Mouse (Mus musculus): ENCODE data around the gene Syne3.

The Syne3 gene

DNA sequence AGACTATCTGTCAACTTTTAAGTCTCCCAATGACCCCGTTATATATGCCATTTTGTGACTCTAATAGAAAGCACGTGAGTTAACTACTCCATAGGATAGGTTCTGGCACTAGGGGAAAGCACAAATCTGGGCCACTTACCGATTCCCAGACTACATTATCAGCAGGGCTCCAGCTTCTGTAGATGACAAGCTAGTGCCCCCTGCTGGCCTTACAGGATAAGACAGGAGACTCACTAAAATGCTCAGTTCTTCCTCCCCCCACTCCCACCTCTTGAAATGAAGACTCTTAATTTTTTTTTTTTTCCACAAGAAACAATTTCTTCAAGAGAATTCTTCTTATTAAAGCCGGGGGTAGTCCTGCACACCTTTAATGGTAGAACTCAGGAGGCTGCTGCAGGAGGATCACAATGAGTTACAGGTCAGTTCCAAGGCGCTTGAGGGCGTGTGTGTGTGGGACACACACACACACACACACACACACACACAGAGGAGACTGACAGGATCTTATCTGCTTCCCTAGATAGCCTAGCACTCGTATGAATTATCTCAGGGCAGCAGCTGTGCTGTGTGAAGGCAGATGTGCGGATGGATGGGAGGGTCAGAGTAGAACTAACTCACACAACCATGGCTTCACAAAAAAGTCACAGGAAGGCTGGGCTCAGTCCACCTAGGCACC, 15.8 kb upstream of the Syne3 start:
- peak; percentile 44 for DNase-seq

DNA sequence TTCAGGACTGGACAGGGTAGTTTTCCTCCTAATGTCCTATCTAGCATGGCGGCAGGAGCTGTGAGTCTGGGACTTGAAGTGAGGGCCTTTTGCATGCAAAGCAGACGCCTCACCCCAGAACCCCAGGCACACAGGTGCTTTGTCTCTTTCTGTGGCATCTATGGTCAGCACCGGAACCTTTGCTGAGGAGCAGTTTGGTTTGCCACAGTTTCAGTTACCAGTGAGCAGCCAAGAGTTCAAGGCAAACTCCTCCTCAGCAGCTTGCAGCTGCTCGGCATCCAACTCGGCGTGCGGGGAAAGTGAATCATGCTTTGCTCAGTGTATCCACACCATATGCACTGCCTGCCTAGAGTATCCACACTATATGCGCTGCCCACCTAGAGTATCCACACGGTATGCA, 13.2 kb upstream of the Syne3 start:
- no peak for DNase-seq

DNA sequence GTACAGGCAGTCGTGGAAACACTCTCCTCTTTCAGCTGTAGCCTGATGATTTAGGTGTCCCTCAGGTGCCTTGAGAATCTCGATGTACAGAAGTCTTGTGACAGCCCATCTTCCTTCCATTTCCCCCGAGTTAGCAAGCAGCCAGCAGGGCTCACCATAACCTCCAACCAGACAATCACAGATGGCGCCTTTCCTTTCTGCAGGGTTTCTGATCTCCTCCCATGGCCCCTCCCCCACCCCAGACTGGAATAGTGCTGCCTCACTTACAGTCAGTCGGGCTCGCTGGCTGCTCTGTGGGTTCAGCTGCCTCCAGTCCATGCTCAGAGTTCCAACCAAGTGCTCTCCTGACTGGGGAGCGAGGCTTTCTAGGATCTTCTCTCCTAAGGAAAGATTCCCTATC, 12.5 kb upstream of the Syne3 start:
- DNase-seq, result no peak

DNA sequence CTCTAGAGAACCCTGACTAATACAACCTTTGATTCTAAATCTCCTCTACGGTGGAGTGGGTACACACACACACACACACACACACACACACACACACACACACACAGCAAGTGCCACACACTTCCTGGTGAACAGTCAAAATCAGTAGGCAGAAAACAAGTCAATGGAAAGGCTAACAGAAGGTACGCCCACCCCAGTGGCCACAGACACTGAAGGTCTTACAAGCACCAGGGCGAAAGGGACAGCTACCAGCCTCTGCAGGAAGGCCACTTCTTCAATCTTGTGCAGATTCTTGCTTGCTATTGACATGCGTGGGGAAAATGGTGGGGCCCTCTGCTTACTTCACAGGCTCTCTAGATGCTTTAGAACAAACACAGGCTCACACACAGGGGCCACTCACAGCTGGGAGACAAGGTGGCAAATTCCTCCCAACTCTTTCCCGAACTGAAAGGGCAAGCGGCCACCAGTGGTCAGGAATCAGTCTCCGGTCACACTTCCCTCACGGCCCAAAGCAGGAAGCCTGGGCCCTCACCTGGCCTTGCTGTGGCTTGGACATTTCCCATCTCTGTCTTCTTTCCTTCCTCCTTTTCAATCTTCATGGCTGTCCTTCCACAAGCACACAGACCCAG, 11.9 kb upstream of the Syne3 start:
- DNase-seq, result no peak

DNA sequence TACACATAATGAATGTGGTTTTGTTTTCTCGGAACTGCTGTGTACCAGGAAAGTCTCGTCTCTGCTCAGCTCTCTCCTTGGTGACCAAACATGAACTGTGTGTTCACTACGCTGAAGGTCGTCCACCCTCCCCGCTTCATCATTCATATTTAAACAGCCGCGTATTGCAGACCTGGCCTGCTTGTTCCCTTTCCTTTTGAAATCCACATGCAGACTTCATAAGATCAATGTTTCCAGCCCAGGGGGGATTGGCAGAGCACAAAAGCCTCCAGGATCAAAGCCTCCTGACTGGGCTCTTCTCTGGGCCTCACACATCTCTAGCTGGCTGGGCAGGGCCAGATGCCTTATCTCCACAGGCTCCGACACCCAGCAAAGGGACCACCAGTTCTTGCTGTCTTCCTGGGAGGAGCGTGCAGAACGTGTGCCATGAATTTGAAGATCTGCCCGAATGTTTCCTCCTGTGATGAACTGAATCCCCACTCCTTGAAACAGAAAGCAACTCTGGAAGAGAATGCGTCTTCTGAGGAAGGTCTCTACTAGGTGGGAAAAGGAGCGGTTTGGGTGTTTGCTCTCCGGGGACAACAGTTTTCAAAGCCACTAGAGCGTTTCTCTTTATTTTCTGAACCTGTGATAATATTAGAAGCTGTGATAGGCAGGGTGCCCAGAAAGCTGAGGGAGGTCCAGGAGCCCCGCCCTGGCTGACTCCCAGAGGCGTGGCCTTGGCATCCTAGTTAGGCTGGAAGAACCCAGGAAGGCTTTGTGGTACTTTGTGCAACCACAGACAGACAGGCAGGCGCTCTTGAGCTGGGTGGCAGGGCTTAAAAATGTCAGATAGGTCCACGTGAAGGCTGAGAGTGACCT, 10.0 kb upstream of the Syne3 start:
- no peak for DNase-seq

- DNase-seq, result no peak
Measured at GRCm38 (mm10) chr12:105016639-105017038, 7.0 kb upstream of the Syne3 start.

DNA sequence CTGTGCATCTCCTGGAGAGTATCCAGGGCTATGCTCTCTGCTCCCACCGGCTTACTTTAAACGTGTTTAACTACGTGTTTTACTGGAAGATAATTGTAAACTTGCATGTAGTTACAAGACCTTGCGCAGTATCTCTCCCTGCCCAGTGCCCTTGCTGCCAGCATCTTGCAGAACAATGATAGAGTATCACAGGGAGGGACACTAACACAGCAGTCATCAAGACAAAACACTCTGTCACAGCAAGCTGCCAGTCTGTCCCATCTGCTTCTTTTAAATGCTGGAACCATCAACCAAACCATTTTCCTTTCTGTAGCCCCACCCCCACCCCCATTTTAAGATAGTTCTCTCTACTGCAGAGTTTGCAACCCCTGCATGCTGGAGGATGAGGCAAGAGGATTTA, 6.6 kb upstream of the Syne3 start:
- DNase-seq, result no peak

DNA sequence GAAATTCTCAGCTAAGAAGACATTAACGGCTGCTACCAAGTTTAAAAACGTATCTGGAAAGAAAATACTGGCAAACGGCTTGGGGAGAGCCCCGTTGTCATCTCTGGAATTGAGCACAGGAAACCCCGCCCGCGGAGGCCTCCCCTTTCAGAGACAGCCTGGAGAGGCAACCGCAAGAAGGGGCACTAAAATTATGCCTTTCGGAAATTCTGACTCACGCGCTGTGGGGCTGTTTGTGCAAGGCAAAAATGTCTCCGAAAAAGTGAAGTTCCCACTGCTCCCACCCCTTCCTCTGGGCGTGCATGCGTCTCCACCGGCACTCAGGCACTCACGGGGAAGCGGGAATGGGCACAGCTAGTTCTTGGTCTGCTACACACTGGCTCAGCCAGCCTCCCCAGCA, 3.5 kb upstream of the Syne3 start:
- DNase-seq, result no peak

DNA sequence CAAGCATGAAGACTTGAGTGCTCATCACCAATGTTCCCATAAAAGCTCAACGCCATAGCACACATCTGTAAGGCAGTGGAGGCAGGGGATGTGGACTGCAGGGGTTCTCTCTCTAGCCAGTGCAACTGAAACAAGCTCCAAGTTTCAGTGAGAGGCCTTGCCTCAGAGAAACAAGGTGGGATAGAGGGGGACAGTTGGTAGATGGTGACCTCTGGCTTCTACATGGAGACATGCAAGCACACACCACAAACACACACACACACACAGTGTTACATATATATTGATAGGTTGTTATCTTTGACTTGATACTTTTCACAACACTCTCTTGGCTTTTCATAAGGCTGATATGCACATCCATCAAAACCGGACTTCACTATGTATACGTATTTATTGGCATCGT, 2.7 kb upstream of the Syne3 start:
- DNase-seq, result no peak

DNA sequence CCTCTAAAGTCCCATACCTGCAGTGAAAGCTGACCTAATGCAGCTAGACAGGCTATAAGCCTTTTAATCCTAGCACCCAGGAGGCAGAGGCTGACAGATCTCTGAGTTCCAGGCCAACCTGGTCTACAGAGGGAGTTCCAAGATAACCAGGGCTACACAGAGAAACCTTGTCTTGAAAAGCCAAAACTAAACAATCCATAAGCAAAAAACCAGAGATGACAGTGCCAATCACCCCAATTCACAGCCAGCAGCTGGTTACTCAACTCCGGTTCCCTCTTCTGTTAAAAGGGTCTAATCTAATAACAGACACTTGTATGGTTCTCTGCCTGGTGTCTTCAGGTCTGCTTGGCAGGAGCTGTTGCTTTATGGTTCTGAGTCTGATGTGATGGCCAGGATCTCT, 2.0 kb upstream of the Syne3 start:
- DNase-seq, result no peak

- DNase-seq, result no peak
Measured at GRCm38 (mm10) chr12:105010213-105010790, 693 bp upstream of the Syne3 start.

DNA sequence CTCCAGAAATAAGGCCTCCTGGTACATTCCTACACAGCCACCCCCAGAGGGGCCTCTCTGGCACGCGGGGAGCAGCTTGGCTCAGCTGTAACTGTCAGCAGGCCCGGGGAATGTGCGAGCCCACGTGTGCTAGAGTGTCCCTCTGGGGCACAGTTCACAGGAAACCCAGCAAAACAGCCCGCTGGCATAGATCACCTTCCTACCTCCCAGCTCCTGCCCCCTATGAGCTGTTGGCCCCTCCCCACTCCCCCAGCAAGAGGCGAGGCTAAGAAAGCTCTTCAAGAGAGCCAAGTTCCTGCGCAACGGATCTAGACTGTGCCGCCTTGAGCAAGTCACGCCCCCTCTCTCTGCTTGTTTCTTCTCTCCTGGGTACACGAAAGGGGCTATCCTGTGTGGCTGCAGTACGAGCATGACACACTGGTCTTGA, 844 bp downstream of the Syne3 start:
- no peak for DNase-seq

DNA sequence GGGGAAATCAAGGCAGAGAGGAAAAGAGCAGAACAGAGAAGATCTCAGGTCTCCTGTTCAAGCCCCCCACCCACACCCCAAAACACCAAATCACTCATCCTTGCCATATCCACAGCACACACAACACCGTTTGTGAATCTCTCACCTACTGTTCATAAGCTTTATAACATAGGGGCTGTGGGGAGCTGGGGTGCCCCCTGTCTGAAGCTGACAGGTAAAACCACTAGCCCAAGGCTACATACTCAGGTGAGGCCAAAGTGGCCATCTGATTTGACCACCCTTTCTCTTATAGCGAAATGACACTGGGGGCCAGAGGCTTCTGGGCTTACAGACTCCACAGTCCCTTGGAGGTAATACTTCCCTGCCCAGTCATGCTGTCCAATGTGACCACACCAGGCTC, 1.5 kb downstream of the Syne3 start:
- DNase-seq, result no peak

DNA sequence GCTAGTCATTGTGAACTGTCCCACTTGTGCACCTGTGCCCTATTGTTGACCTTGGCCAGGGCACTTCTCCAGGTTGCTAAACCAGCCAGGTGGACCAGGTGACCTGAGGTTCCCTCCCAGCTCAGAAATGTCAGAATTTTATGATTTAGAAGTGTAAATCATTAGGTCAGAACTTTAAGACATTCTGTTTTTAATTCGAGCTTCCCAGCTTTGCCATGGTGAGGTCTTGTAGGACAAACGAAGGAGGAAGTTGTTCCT, 4.0 kb downstream of the Syne3 start:
- DNase-seq, result no peak

GRCm38 (mm10) chr12:105004956-105005714, 4.5 kb downstream of the Syne3 start:
- no peak for DNase-seq

DNA sequence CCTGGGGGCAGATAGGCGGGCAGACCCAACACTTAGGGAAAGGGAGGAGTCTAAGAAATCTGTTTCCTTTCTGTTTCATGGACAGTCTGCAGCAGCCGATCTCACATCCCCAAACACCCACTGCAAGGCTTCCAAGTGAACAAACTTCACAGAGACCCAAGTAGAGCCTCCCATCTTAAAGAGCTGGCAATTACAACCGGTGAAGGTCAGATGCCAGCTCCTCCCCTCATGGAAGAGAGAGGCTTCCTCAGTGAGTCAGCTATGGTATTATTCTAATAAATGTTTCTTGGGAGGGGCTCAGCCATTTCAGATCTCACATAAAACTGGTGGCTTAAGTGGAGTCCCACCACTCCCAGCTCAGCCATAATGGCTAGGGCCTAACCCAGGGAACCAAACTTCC, 5.9 kb downstream of the Syne3 start:
- DNase-seq, result no peak

DNA sequence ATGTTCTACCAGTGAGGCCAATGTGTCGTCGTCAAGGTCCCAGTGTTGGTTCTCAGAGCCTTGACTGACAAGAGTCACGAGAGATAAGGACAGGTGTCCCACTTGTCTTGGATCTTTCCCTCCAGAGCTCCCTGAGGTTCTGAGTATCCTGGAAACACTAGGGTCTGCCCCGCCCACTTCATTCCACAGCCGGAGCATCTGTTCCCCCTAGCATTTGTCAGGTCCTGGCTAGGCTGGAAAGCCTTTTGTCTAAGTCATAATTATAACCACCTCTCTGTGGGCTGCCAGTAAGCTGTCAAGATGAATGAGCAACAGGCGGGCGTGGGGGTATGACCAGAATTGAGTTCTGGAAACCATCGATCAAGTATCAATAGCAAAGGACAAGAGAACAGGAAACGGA, 6.5 kb downstream of the Syne3 start:
- DNase-seq, result no peak

DNA sequence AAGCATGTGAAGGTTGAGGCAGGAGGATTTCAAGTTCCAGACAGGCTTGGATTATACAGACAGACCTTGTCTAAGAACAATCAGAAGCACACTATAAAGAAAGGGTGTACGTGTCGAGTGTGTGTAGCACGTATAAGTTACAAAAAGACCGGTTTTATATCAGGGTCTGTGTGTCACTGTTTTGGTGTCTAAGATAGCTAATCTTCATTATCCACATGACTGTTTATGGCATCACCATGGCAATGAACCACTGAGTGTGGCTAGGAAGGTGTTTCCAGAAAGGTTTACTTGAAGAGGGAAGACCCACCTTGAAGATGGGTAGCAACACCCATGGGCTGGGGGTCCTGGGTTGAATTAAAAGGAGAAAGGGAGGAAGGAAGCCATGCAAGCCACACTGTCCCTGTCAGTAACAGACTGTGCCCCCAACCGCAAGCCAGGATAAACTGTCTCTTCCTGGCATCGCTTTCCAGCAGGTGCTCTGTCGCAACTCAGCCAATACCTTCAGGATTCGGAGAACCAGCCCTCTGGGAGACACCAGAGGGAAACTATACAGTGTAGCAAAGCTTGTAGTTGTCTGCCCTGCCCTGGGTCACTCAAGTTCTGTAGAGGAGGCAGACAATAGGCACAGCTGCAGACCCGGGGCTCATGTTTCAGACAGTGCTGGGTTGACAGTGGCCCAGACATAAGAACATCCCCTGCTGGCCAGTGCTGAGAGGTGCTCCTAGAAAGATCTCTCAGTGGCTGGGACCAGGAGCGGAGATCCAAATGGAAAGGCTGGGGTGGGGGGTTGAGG, 7.1 kb downstream of the Syne3 start:
- no peak for DNase-seq

- DNase-seq, result no peak
Measured at GRCm38 (mm10) chr12:105001317-105001716, 8.3 kb downstream of the Syne3 start.

DNA sequence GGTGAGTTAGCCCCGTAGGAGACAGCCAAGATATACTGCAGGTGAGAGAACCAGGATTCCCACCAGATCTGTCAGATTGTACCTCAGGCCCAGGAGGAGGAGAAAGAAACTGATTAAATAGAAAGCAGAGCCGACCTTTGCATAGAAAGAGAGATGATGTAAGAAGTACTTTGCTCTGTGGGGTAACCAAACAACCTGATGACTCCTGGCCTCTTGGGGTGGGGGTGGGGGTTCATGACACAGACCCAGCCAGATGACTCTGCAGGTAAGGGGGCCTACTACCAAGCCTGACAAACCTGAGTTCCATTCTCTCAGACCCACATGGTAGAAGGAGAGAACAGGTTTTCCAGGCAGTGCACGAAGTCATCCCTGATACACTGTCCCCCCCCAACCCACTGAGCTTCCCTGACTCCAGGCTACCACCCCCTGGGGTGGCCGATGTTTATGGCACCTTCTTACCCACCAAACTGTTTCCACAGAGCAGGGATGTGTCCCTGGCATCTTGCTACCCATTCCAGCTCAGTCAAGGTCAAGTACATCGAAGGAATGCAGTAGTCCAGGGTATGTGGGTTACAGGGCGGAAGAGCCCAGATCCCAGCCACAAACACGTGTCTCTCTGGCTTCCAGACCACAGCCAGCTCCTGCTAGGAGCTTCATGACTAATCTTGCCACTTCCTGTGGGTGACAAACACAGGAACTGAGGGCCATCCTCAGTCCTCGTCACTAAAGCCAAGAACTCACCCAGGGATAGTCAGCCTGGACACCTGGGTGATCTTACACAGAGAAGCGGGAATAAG, 8.9 kb downstream of the Syne3 start:
- DNase-seq, result no peak

DNA sequence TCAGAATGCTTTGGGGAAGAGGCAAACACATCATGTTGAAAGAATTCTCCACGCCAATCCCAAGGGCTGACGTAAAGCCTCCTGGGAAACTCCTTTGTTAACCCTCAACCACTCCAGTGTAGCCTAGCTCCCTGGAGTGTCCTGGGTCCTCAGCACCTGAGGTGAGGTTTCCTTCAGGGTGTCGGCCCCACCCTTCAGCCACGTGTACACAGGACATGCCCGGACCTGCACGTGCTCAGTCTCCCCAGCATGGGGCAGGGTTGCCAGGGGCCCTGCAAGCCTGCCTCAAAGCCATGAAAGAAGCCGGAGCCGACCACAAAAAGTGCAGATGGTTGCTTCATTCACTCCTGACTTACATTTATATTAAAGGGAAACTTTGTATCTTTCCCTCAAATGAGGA, 10.4 kb downstream of the Syne3 start:
- no peak for DNase-seq

GRCm38 (mm10) chr12:104998541-104998940, 11.1 kb downstream of the Syne3 start:
- no peak for DNase-seq
